Mouse (Mus musculus): ENCODE data around the gene Zfp428. TPM values are rescaled to one million over a fixed set of nuclear protein-coding genes. Genes with fewer than 3 reads are reported as not detected.
"Not testable (repeated sequence)": the region's sequence is repeated elsewhere in the genome, so short reads cannot be mapped to it uniquely, and the experiment has no call there.

Gene Zfp428
- total RNA-seq, 2 experiments from 2014 or later: 40.0 to 45.4 TPM

DNA sequence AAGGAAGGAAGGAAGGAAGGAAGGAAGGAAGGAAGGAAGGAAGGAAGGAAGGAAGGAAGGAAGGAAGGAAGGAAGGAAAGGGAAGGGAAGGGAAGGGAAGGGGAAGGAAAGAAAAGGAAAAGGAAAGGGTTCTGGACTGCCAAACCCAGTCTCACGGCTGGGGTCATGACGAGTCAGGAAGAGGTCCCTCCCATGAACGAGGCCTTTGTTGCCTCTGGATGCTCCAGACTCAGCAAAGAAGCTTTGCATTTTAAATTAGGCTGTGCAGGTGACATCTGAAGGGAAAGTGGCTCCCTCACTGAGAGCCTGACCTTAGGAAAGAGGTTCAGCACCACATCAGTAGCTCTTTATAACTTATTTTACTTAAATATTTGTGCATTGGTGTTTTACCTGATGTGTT is 12.3 kb downstream of the Zfp428 start:
- DNase-seq (ENCODE audit: low spot score in 2 of 2): no peak

DNA sequence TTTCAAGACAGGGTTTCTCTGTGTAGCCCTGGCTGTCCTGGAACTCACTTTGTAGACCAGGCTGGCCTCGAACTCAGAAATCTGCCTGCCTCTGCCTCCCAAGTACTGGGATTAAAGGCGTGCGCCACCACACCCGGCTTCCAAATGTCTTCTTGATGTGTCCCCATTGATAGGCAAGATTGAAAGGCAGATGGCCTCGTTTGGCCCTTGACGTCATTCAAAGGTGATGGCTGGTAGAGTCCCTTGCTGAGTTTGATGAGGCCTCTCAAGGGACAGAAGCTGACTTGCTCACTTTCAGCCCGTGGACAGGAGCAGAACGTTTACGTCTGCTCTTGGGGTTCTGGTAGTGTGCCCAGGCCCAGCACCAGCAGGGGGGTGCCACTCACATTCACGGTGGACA is 13.2 kb downstream of the Zfp428 start:
- DNase-seq (ENCODE audit: low spot score in 2 of 2): not testable (repeated sequence)

GRCm38 (mm10) chr7:24522805-24523204 is 16.0 kb downstream of the Zfp428 start:
- DNase-seq (ENCODE audit: low spot score in 2 of 2): no peak

GRCm38 (mm10) chr7:24523723-24524122 is 16.9 kb downstream of the Zfp428 start:
- DNase-seq (ENCODE audit: low spot score in 2 of 2): no peak

DNA sequence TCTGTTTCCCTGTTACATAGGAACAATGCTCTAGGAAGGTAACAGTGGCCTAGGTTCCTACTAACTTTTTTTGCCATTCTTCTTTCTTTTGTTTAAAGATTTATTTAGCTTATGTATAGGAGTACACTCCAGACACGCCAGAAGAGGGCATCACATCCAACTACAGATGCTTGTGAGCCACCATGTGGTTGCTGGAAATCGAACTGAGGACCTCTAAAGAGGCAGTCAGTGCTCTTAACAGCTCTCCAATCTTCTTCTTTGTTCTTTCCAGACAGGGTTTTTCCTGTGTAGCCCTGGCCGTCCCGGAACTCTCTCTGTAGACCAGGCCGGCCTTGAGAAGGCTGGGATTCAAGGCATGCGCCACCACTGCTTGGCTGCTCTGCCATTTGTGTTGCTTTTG is 18.2 kb downstream of the Zfp428 start:
- no peak for DNase-seq (ENCODE audit: low spot score in 2 of 2)

DNA sequence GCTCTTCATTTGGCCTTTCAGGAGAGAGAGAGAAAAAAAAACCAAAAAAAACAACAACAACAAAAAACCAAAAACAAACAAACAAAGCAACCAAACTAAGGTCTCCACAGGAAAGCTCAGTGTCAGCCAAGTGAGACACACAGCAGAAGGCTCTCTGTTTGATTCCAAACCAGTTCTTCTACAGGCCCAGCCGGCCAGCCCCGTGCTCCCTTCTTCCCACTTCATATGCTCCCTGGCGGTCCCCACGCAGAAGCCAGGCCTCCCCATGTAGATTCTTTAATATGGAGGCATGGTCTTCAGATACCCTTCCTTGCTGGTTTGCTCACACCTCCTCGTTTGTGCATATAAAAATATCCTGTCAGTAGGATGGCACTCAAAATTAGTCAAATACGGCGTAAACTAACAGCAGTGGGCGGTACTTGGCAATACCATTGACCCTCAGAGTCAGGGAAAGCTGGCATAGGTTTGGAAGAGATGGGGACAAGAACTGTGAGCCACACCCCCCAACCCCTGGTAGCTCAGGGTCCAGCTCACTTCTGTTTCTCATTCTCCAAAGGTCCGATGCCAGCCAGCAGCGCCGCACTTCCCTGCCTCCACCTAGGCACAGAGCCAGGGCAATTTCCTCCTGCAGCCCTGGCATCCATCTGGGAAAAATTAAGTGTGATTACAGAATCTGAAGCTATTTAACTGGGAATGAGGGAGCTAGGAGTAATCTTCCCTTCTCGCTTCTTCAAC is 19.0 kb downstream of the Zfp428 start:
- peak in 1 of 2 experiments; percentile 54 for DNase-seq (ENCODE audit: low spot score in 2 of 2)

- no peak for DNase-seq (ENCODE audit: low spot score in 2 of 2)
Observed at GRCm38 (mm10) chr7:24528861-24529260, 22.1 kb downstream of the Zfp428 start.

- DNase-seq (ENCODE audit: low spot score in 2 of 2): no peak
Observed at GRCm38 (mm10) chr7:24529580-24529979, 22.8 kb downstream of the Zfp428 start.

DNA sequence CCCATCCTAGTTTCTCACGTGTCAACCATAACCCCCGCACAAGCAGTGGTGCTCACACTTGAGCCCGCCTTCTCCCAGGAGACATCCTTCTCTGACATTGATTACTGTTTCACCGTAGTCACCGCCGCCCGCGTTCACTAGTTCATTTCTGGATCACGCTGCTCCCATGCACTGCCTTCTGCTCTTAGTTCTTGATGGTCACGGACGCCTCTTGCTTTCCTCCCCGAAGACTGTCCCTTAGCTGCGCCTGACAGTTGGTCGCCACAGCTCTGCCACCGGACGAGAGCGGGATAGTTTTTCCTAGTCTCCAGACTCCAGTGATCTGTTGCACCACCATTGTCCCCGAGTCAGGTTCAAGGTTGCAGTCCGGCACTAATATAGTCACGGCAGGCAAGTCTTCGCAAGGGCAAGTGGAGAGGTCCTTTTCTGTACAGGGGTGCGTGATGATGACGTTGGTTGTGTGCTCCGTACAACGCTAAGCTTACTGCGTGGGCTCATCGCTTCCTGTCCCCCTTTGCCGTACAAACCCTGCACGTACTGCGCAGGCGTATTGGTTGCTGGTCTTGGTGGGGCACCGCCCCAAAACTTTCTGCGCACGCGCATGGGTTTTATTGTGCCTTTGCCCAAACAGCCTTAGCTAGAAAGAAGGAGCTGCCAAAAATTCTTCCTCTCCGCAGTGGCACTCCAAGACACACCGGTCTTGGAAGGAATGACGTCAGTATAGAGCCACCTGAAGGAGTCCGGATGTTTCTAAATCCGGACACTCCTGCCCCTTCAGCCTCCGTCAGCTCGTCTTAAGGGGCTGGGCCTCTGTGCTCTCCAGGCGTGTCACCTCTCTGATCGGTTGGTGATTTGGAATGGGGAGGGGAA is 23.5 kb downstream of the Zfp428 start, which contains the start of gene Irgq:
Gene Irgq (plus strand): TSS at position 628 of the 870 bp plus-strand sequence.
- DNase-seq (ENCODE audit: low spot score in 2 of 2): peak; percentile 99

GRCm38 (mm10) chr7:24531211-24531971 is 24.6 kb downstream of the Zfp428 start:
- DNase-seq (ENCODE audit: low spot score in 2 of 2): peak; percentile 45 to 76

DNA sequence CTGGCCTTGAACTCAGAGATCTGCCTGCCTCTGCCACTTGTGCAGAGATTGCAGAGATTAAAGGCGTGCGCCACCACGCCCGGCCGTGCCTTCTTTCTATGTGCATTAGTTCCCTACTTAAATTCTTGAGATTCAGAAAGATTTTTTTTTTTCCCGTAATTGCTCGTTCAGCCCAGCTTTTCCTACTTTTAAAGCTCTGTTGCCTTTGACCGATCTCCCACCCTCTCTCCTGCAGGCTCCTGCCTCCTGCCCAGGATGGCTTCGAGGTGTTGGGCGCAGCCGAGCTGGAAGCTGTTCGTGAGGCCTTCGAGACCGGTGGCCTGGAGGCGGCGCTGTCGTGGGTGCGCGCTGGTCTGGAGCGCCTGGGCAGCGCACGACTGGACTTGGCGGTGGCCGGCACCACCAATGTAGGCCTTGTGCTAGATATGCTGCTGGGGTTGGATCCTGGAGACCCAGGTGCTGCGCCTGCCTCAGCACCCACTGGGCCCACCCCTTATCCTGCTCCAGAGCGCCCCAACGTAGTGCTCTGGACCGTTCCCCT is 26.3 kb downstream of the Zfp428 start:
- no peak for DNase-seq (ENCODE audit: low spot score in 2 of 2)

GRCm38 (mm10) chr7:24533806-24534205 is 27.0 kb downstream of the Zfp428 start:
- no peak for DNase-seq (ENCODE audit: low spot score in 2 of 2)

GRCm38 (mm10) chr7:24534301-24534700 is 27.5 kb downstream of the Zfp428 start:
- DNase-seq (ENCODE audit: low spot score in 2 of 2): no peak

DNA sequence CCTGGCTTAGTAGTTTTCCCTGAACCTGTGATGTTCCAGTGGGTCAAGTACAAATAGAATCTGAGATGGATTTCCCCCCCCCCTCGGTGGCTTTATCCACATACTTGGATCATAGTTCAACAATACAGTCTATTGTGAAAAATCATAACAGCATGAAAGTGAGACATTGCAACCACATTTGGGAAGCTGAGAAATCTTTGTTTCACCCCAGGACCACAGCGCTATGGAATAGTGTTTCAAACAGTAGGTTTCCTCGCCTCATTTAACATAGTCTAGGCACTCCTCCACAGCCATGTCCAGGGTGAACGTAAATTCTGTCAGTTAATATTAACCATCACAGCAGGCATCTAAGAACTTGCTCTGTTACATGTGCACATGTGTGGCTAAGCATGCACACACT is 30.3 kb downstream of the Zfp428 start:
- no peak for DNase-seq (ENCODE audit: low spot score in 2 of 2)

DNA sequence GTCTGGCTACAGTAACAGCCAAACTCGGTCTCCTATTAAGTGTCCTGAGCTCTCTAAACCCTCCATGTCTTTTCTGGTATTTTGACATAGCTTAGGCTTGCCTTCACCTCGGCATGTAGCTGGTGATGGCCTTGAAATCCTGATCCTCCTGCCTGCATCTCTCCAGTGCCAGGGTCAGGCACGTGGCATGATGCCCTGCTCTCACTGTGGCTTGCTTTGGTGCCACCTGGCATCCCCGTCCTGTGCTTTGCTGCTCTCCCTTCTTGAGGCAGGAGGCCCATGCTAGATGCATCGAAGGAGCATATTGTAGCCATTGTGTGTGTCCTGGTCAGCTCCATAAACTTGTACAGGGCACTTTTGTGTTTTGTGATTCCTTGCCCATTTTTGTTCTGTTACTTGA is 30.8 kb downstream of the Zfp428 start:
- DNase-seq (ENCODE audit: low spot score in 2 of 2): no peak

GRCm38 (mm10) chr7:24538154-24538553 is 31.3 kb downstream of the Zfp428 start:
- peak in 1 of 2 experiments; percentile 46 for DNase-seq (ENCODE audit: low spot score in 2 of 2)

DNA sequence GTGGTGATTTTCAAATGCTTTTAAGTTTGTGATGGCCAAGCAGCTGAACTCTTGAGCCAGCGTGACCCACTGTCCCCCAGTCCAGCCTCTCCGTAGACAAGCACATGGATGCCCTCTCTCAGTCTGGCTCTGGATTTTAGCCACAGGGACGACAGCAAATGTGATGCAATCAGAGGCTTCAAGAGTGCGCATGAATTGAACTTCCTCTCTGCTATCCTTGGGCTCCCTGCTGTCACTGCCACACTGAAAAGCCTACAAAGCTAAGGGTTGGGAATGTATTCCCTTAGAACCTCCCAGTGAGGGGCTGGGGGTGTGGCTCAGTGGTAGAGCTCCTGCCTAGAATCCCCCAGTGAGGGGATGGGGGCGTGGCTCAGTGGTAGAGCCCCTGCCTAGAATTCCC is 31.9 kb downstream of the Zfp428 start:
- DNase-seq (ENCODE audit: low spot score in 2 of 2): no peak

DNA sequence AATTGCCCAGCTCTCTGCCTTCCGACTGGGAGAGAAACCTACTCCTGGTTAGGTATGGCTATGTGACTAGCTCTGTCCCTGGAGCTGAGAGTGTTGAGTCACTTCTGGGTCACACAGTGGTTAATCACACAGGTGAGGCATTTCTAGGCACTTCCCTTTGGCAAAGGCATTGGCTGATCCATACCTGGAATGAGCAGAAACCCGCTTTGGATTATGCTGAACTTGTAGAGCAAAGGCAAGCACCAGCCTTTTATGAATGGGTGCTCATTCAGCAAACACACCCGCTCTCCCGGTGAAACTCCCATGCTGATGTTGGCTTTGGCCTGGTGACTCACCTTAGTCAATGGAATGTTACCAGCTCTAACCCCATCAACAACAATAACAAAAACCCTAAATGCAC is 32.9 kb downstream of the Zfp428 start:
- DNase-seq (ENCODE audit: low spot score in 2 of 2): no peak

- DNase-seq (ENCODE audit: low spot score in 2 of 2): no peak
Observed at GRCm38 (mm10) chr7:24544506-24544905, 37.7 kb downstream of the Zfp428 start.

DNA sequence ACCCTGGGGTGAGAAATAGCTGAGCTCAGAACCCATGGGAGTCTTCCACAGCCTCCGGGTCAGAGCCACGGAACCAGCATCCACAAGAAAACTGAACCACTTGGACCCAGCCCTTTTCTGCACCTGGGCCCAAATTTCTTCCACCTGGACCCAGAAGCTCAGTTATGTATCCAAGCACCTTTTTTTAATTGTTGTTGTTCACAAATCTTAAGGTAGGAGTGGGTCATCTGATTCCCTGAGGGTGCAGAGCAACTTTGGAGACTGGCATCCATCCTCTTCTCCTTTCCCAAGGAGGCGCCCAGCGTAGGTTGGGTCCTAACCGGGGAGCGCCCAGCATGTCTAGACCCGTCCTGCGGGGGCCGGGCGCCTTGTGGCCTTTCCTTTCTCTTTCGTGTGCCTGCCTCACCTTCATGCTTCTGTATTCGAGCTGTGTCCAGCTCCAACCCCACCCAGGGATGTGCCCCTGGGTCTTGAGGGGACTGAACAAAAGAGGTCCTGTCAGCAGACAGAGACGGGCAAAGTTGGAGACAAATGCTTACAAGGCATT is 39.3 kb downstream of the Zfp428 start, which contains the start of the genes Pinlyp and Xrcc1:
Gene Pinlyp (minus strand): TSS at position 51 of the 547 bp plus-strand sequence.
Gene Xrcc1 (plus strand): TSS at position 222 of the 547 bp plus-strand sequence.
- no peak for DNase-seq (ENCODE audit: low spot score in 2 of 2)
